Mouse (Mus musculus) neural tube, embryonic 14.5 days (tissue): Measurements from ENCODE around the gene Rsf1. TPM values are rescaled to one million over a fixed set of nuclear protein-coding genes. Genes with fewer than 3 reads are reported as not detected.

Experiments used
- ATAC-seq: fragments of 200-750 bp; cut with Nextera tagmentation; 2 replicates; pipeline ENCODE4 v1.8.0; 2017; ENCODE audit warnings: low read depth, mild to moderate bottlenecking, moderate TSS enrichment, moderate library complexity
- H3K27ac ChIP-seq: fragments of 300-500 bp; sonication (generic); 2 replicates; pipeline ENCODE4 v1.5.1; 2014; ENCODE audit warnings: low read depth, mild to moderate bottlenecking, control low read depth, low read length, moderate library complexity, mixed read lengths
- H3K27me3 ChIP-seq: fragments of 300-500 bp; sonication (generic); 2 replicates; pipeline ENCODE4 v1.6.1; 2014; ENCODE audit warnings: low read length; ENCODE audit not compliant: control insufficient read depth, insufficient read depth
- H3K36me3 ChIP-seq: fragments of 300-500 bp; sonication (generic); 2 replicates; pipeline ENCODE4 v1.6.1; 2014; ENCODE audit warnings: low read length, mixed read lengths; ENCODE audit not compliant: control insufficient read depth, insufficient read depth
- H3K4me1 ChIP-seq: fragments of 300-500 bp; sonication (generic); 2 replicates; pipeline ENCODE4 v1.6.1; 2014; ENCODE audit warnings: low read length; ENCODE audit not compliant: control insufficient read depth, insufficient read depth
- H3K4me2 ChIP-seq: fragments of 300-500 bp; sonication (generic); 2 replicates; pipeline ENCODE4 v1.6.1; 2014; ENCODE audit warnings: mild to moderate bottlenecking, low read depth, low read length, control low read depth
- H3K4me3 ChIP-seq: fragments of 300-500 bp; sonication (generic); 2 replicates; pipeline ENCODE4 v1.5.1; 2014; ENCODE audit warnings: low read depth, low read length, control low read depth, mixed read lengths
- H3K9ac ChIP-seq: fragments of 300-500 bp; sonication (generic); replicated peaks from 2 replicates; pipeline ENCODE4 v1.6.1; 2014; ENCODE audit warnings: low read depth, mild to moderate bottlenecking, control low read depth, low read length, mixed read lengths
- H3K9me3 ChIP-seq: fragments of 300-500 bp; sonication (generic); 2 replicates; pipeline ENCODE4 v1.6.1; 2016; ENCODE audit warnings: low read length; ENCODE audit not compliant: control insufficient read depth
- WGBS: fragments of 180-500 bp; shearing (Covaris S2); extraction: QIAGEN DNeasy Blood & Tissue Kit; methylation state at CpG from one replicate; pipeline ENCODE4 v1.1.7; 2014; 5-methylcytosine and 5-hydroxymethylcytosine counted together
- polyA plus RNA-seq: library from polyadenylated mRNA; unstranded; fragments of >200 nt; fragmentation: Nextera tagmentation; extraction: Ambion mirVana; gene quantifications from 2 replicates; pipeline ENCODE4 v1.2.1, GENCODE M21; 2014

The Rsf1 gene
- 29.3 and 30.7 TPM in 2 replicates for polyA plus RNA-seq

- Histone ChIP-seq H3K9me3 (no peaks in the 10 kb centered on the region), H3K4me2 (peak within 1 kb of the TSS; percentile 82), H3K4me3 (peak within 1 kb of the TSS; percentile 100), H3K27me3 (no peaks in the 10 kb centered on the region), H3K36me3 (no peaks in the 10 kb centered on the region), H3K9ac (peak within 1 kb of the TSS; percentile 98), H3K27ac (peak within 1 kb of the TSS; percentile 93), H3K4me1 (peaks cover 13% of the 10 kb centered on the region)
- ATAC-seq: peak; percentile 97
- WGBS: 2% methylated on average over 49 of the region's 68 CpGs
Observed at GRCm38 (mm10) chr7:97579067-97579975, at the start of gene Rsf1, which contains the start of gene Aamdc. Gene Rsf1, plus strand, starts transcription at chr7:97579889. Gene Aamdc, minus strand, starts transcription at chr7:97579497.

GRCm38 (mm10) chr7:97535531-97535930 is 44.2 kb upstream of the Rsf1 start:
- Histone ChIP-seq H3K27me3 (no peaks in the 10 kb centered on the region), H3K9me3 (no peaks in the 10 kb centered on the region), H3K4me1 (no peaks in the 10 kb centered on the region), H3K4me2 (no peak overlapping the region), H3K27ac (no peak overlapping the region), H3K9ac (no peak overlapping the region), H3K4me3 (no peak overlapping the region), H3K36me3 (peaks cover 32% of the 10 kb centered on the region)
- 84% methylated on average over 5 of the region's 5 CpGs for WGBS
- no peak for ATAC-seq

GRCm38 (mm10) chr7:97536571-97536970 is 43.1 kb upstream of the Rsf1 start:
- ATAC-seq: no peak

GRCm38 (mm10) chr7:97546462-97546861 is 33.2 kb upstream of the Rsf1 start:
- no peak for ATAC-seq

More at GRCm38 (mm10) chr7:97536571-97536970, 43.1 kb upstream of the Rsf1 start:
- Histone ChIP-seq H3K4me3 (no peak overlapping the region), H3K27me3 (no peaks in the 10 kb centered on the region), H3K9me3 (no peaks in the 10 kb centered on the region), H3K4me2 (no peak overlapping the region), H3K9ac (no peak overlapping the region), H3K4me1 (no peaks in the 10 kb centered on the region), H3K27ac (no peak overlapping the region), H3K36me3 (peaks cover 30% of the 10 kb centered on the region)
- WGBS: 96% methylated on average over 5 of the region's 5 CpGs

GRCm38 (mm10) chr7:97549301-97549700 is 30.4 kb upstream of the Rsf1 start:
- 92% methylated on average over 10 of the region's 10 CpGs for WGBS
- H3K27ac ChIP-seq: no peak overlapping the region
- no peaks in the 10 kb centered on the region for H3K4me1 ChIP-seq
- ATAC-seq: no peak
- no peak overlapping the region for H3K4me2 ChIP-seq
- H3K36me3 ChIP-seq: no peaks in the 10 kb centered on the region; the same call in 1 of the 2 replicates
- H3K9ac ChIP-seq: no peak overlapping the region
- H3K4me3 ChIP-seq: no peak overlapping the region
- H3K9me3 ChIP-seq: no peaks in the 10 kb centered on the region
- H3K27me3 ChIP-seq: no peaks in the 10 kb centered on the region

More at GRCm38 (mm10) chr7:97546462-97546861, 33.2 kb upstream of the Rsf1 start:
- Histone ChIP-seq H3K9ac (no peak overlapping the region), H3K4me2 (no peak overlapping the region), H3K27me3 (no peaks in the 10 kb centered on the region), H3K9me3 (no peaks in the 10 kb centered on the region), H3K36me3 (peaks cover 9% of the 10 kb centered on the region), H3K4me1 (no peaks in the 10 kb centered on the region), H3K27ac (no peak overlapping the region), H3K4me3 (no peak overlapping the region)
- WGBS: 86% methylated on average over 2 of the region's 2 CpGs

GRCm38 (mm10) chr7:97550673-97551072 is 29.0 kb upstream of the Rsf1 start:
- H3K9ac ChIP-seq: no peak overlapping the region
- ATAC-seq: no peak
- no peaks in the 10 kb centered on the region; the same call in 1 of the 2 replicates for H3K36me3 ChIP-seq
- no peaks in the 10 kb centered on the region for H3K9me3 ChIP-seq
- WGBS: 92% methylated on average over 9 of the region's 9 CpGs
- H3K27ac ChIP-seq: no peak overlapping the region
- H3K4me2 ChIP-seq: no peak overlapping the region
- H3K27me3 ChIP-seq: no peaks in the 10 kb centered on the region
- H3K4me1 ChIP-seq: no peaks in the 10 kb centered on the region
- no peak overlapping the region for H3K4me3 ChIP-seq

GRCm38 (mm10) chr7:97563576-97563975 is 16.1 kb upstream of the Rsf1 start:
- Histone ChIP-seq H3K27ac (no peak overlapping the region), H3K9me3 (no peaks in the 10 kb centered on the region), H3K27me3 (no peaks in the 10 kb centered on the region), H3K4me3 (no peak overlapping the region), H3K36me3 (no peaks in the 10 kb centered on the region), H3K4me1 (no peaks in the 10 kb centered on the region), H3K4me2 (no peak overlapping the region), H3K9ac (no peak overlapping the region)
- 94% methylated on average over 2 of the region's 2 CpGs for WGBS
- no peak for ATAC-seq

GRCm38 (mm10) chr7:97569372-97569771 is 10.3 kb upstream of the Rsf1 start:
- Histone ChIP-seq H3K27me3 (no peaks in the 10 kb centered on the region), H3K9me3 (no peaks in the 10 kb centered on the region), H3K4me2 (no peak overlapping the region), H3K36me3 (no peaks in the 10 kb centered on the region), H3K27ac (no peak overlapping the region), H3K4me1 (no peaks in the 10 kb centered on the region), H3K4me3 (no peak overlapping the region), H3K9ac (no peak overlapping the region)
- no peak for ATAC-seq
- WGBS: 85% methylated on average over 4 of the region's 4 CpGs

- no peak overlapping the region for H3K9ac ChIP-seq
- no peak overlapping the region for H3K4me3 ChIP-seq
- no peak for ATAC-seq
- WGBS: 78% methylated on average over 1 of the region's 1 CpGs
- no peaks in the 10 kb centered on the region for H3K4me1 ChIP-seq
- H3K27ac ChIP-seq: no peak overlapping the region
- no peak overlapping the region for H3K4me2 ChIP-seq
- H3K9me3 ChIP-seq: no peaks in the 10 kb centered on the region
- H3K36me3 ChIP-seq: no peaks in the 10 kb centered on the region
- no peaks in the 10 kb centered on the region for H3K27me3 ChIP-seq
Observed at GRCm38 (mm10) chr7:97570389-97570788, 9.3 kb upstream of the Rsf1 start.
